Mouse (Mus musculus) heart, embryonic 13.5 days (tissue): ENCODE results near the gene Rcn2. TPM values are rescaled to one million over a fixed set of nuclear protein-coding genes. Genes with fewer than 3 reads are reported as not detected.
A peak's percentile ranks its signal among the peaks of the same experiment; 100 is the strongest.

Source experiments
- ATAC-seq: fragments of 200-750 bp; cut with Nextera tagmentation; 2 replicates; pipeline ENCODE4 v1.8.0; 2017; ENCODE audit warnings: moderate TSS enrichment; ENCODE audit not compliant: insufficient number of reproducible peaks, low FRiP score, low TSS enrichment; ENCODE audit errors: extremely low read depth
- H3K27ac ChIP-seq: fragments of 300-500 bp; sonication (generic); replicated peaks from 2 replicates; pipeline ENCODE4 v1.5.1; 2015; ENCODE audit warnings: moderate library complexity, mild to moderate bottlenecking, inconsistent platforms
- H3K27me3 ChIP-seq: fragments of 300-500 bp; sonication (generic); replicated peaks from 2 replicates; pipeline ENCODE4 v1.6.1; 2015; ENCODE audit warnings: mild to moderate bottlenecking, inconsistent platforms
- H3K36me3 ChIP-seq: fragments of 300-500 bp; sonication (generic); 2 replicates; pipeline ENCODE4 v1.6.1; 2015; ENCODE audit warnings: mild to moderate bottlenecking, inconsistent platforms
- H3K4me1 ChIP-seq: fragments of 300-500 bp; sonication (generic); 2 replicates; pipeline ENCODE4 v1.6.1; 2015; ENCODE audit warnings: inconsistent platforms
- H3K4me2 ChIP-seq: fragments of 300-500 bp; sonication (generic); 2 replicates; pipeline ENCODE4 v1.6.1; 2015; ENCODE audit warnings: inconsistent platforms, mild to moderate bottlenecking, moderate library complexity
- H3K4me3 ChIP-seq: fragments of 300-500 bp; sonication (generic); 2 replicates; pipeline ENCODE4 v1.5.1; 2015; ENCODE audit warnings: moderate library complexity, mild to moderate bottlenecking, inconsistent platforms
- H3K9ac ChIP-seq: fragments of 300-500 bp; sonication (generic); 2 replicates; pipeline ENCODE4 v1.6.1; 2015; ENCODE audit warnings: inconsistent platforms, mild to moderate bottlenecking, moderate library complexity
- H3K9me3 ChIP-seq: fragments of 300-500 bp; sonication (generic); 2 replicates; pipeline ENCODE4 v1.6.1; 2016; ENCODE audit warnings: inconsistent platforms
- WGBS: fragments of 180-500 bp; shearing (Covaris S2); methylation state at CpG from one replicate; pipeline ENCODE4 v1.1.7; 2015; ENCODE audit warnings: mixed read lengths; 5-methylcytosine and 5-hydroxymethylcytosine counted together
- polyA plus RNA-seq: library from polyadenylated mRNA; unstranded; fragments of >200 nt; fragmentation: Nextera tagmentation; extraction: Ambion mirVana; gene quantifications from 2 replicates; pipeline ENCODE4 v1.2.1, GENCODE M21; 2015

Rcn2 gene
- polyA plus RNA-seq, 1 experiment from 2014 or later, result 140 TPM

- Histone ChIP-seq H3K9ac (no peak overlapping the region), H3K27ac (no peak overlapping the region), H3K4me1 (peaks cover 7% of the 10 kb centered on the region), H3K4me3 (no peak overlapping the region), H3K4me2 (no peak overlapping the region), H3K27me3 (no peaks in the 10 kb centered on the region), H3K9me3 (0 out of 2 replicates have a peak, but pooled peaks cover 4% of the 10 kb centered on the region), H3K36me3 (peaks cover 52% of the 10 kb centered on the region)
- ATAC-seq, result no peak
- 75% methylated on average over 1 of the region's 1 CpGs for WGBS
These were observed 27.0 kb downstream of the Rcn2 start for GRCm38 (mm10) chr9:56068630-56069029.

DNA sequence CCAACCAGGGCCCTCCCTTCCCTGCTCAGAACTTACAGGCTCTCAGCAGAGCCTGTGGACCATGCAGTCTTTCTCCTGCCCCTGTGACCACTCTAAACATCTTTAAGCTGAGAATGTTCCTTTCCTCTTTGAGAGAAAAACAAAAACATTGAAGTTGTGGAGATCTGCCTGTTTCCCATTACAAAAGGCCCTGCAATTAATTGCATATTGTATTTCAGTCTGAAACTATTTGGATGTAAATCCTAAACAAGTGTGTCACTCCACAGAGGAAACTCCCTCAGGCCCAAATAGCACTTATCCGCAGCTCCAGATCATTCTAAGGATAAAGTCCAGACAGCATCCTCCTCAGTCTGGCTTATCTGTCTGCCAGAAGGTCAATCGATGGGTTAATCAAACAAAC is 31.2 kb downstream of the Rcn2 start:
- peaks cover 19% of the 10 kb centered on the region for H3K4me1 ChIP-seq
- no peaks in the 10 kb centered on the region for H3K27me3 ChIP-seq
- ATAC-seq, result no peak
- peaks cover 24% of the 10 kb centered on the region for H3K36me3 ChIP-seq
- WGBS, result 35% methylated on average over 2 of the region's 2 CpGs
- H3K9me3 ChIP-seq, result 0 out of 2 replicates have a peak, but pooled peaks cover 4% of the 10 kb centered on the region
- no peak overlapping the region for H3K9ac ChIP-seq
- no peak overlapping the region for H3K4me3 ChIP-seq
- no peak overlapping the region for H3K4me2 ChIP-seq
- H3K27ac ChIP-seq, result no peak overlapping the region

DNA sequence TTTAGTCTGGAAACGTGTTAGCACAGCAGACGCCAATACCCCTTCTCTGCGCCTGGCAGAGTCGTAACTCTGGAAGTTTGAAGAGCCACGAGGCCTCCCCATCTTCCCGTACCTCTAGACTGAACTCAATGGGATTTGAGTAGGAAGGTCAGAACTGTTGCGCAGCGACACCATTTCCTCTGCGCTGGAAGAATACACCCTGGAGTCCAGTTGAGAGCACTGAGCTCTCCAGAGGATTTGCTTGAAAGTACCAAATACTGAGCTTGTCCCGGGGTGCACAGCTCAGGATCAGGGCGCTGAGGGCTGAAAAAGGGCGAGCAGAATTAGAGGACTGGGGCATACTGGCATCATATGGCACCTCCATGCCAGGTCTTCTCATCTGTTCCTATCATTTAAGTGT is 33.2 kb downstream of the Rcn2 start:
- H3K27me3 ChIP-seq, result no peaks in the 10 kb centered on the region
- peaks cover 19% of the 10 kb centered on the region for H3K4me1 ChIP-seq
- H3K36me3 ChIP-seq, result peaks cover 22% of the 10 kb centered on the region
- H3K4me3 ChIP-seq, result no peak overlapping the region
- H3K9me3 ChIP-seq, result no peaks in the 10 kb centered on the region
- 77% methylated on average over 12 of the region's 12 CpGs for WGBS
- no peak for ATAC-seq
- peak overlapping the region; percentile 32; the same call in 1 of the 2 replicates for H3K27ac ChIP-seq
- H3K9ac ChIP-seq, result peak overlapping the region; percentile 10; the same call in 1 of the 2 replicates
- H3K4me2 ChIP-seq, result no peak overlapping the region

- H3K4me2 ChIP-seq, result 0 out of 2 replicates have a peak overlapping the region, but pooled peaks have one; percentile 8
- peaks cover 20% of the 10 kb centered on the region for H3K36me3 ChIP-seq
- ATAC-seq, result no peak; the same call in 1 of the 2 replicates
- H3K4me3 ChIP-seq, result no peak overlapping the region
- H3K27me3 ChIP-seq, result no peaks in the 10 kb centered on the region
- peaks cover 19% of the 10 kb centered on the region for H3K4me1 ChIP-seq
- H3K9ac ChIP-seq, result peak overlapping the region; percentile 67
- 5% methylated on average over 4 of the region's 4 CpGs for WGBS
- peak overlapping the region; percentile 83 for H3K27ac ChIP-seq
- no peaks in the 10 kb centered on the region for H3K9me3 ChIP-seq
These were observed 33.6 kb downstream of the Rcn2 start for GRCm38 (mm10) chr9:56075264-56075663.

GRCm38 (mm10) chr9:56075901-56076620 is 34.4 kb downstream of the Rcn2 start:
- H3K4me3 ChIP-seq, result no peak overlapping the region
- 0 out of 2 replicates have a peak overlapping the region, but pooled peaks have one; percentile 8 for H3K4me2 ChIP-seq
- H3K4me1 ChIP-seq, result peaks cover 19% of the 10 kb centered on the region
- H3K9ac ChIP-seq, result peak overlapping the region; percentile 67
- H3K36me3 ChIP-seq, result peaks cover 16% of the 10 kb centered on the region
- WGBS, result 39% methylated on average over 7 of the region's 7 CpGs
- H3K27ac ChIP-seq, result peak overlapping the region; percentile 83
- no peaks in the 10 kb centered on the region for H3K27me3 ChIP-seq
- no peaks in the 10 kb centered on the region for H3K9me3 ChIP-seq
- no peak for ATAC-seq

DNA sequence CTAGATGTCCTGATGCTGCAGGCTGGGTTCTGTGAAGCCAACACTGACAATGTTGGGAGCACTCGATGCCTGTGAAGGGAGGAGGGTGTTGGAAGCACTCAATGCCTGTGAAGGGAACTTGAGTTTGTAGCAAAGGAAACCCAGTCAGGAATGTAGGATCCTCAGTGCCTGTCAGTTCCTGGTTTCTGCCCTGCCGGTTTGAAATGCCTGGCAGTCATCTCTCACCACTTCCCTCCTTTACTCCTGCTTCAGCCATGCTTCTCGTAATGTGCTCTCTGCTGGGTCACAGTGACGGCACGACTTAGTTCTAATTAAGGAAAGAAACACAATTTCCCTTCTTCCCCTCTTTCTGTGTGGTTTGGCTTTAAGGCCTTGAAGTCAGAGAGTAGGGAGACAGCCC is 37.9 kb downstream of the Rcn2 start:
- H3K4me3 ChIP-seq, result no peak overlapping the region
- peaks cover 19% of the 10 kb centered on the region for H3K4me1 ChIP-seq
- WGBS, result 34% methylated on average over 5 of the region's 5 CpGs
- H3K27me3 ChIP-seq, result no peaks in the 10 kb centered on the region
- no peaks in the 10 kb centered on the region for H3K9me3 ChIP-seq
- no peak overlapping the region for H3K27ac ChIP-seq
- no peak overlapping the region for H3K4me2 ChIP-seq
- H3K36me3 ChIP-seq, result peaks cover 9% of the 10 kb centered on the region
- no peak for ATAC-seq
- no peak overlapping the region for H3K9ac ChIP-seq

- H3K4me1 ChIP-seq, result peaks cover 27% of the 10 kb centered on the region
- H3K4me3 ChIP-seq, result no peak overlapping the region
- no peaks in the 10 kb centered on the region for H3K9me3 ChIP-seq
- H3K36me3 ChIP-seq, result no peaks in the 10 kb centered on the region
- ATAC-seq, result no peak
- no peak overlapping the region for H3K4me2 ChIP-seq
- no peak overlapping the region for H3K9ac ChIP-seq
- no peaks in the 10 kb centered on the region for H3K27me3 ChIP-seq
- no peak overlapping the region for H3K27ac ChIP-seq
- WGBS, result 82% methylated on average over 5 of the region's 5 CpGs
These were observed 44.9 kb downstream of the Rcn2 start for GRCm38 (mm10) chr9:56086524-56086923.

GRCm38 (mm10) chr9:56089778-56090520 is 48.3 kb downstream of the Rcn2 start, which contains the start of gene Pstpip1:
Pstpip1 (plus strand) TSS chr9:56089962.
- Histone ChIP-seq H3K27me3 (no peaks in the 10 kb centered on the region), H3K36me3 (no peaks in the 10 kb centered on the region), H3K9ac (peak within 1 kb of the TSS; percentile 61), H3K4me3 (peak within 1 kb of the TSS; percentile 23), H3K9me3 (no peaks in the 10 kb centered on the region), H3K4me1 (peaks cover 26% of the 10 kb centered on the region), H3K27ac (peak within 1 kb of the TSS; percentile 72), H3K4me2 (peak within 1 kb of the TSS; percentile 60)
- WGBS, result 20% methylated on average over 22 of the region's 22 CpGs
- ATAC-seq, result peak; percentile 33; the same call in 1 of the 2 replicates

- no peak for ATAC-seq
- peak overlapping the region; percentile 60 for H3K4me2 ChIP-seq
- peaks cover 23% of the 10 kb centered on the region for H3K4me1 ChIP-seq
- H3K4me3 ChIP-seq, result peak overlapping the region; percentile 23; the same call in 1 of the 2 replicates
- H3K36me3 ChIP-seq, result no peaks in the 10 kb centered on the region
- peak overlapping the region; percentile 61 for H3K9ac ChIP-seq
- WGBS, result 68% methylated on average over 5 of the region's 5 CpGs
- peak overlapping the region; percentile 72 for H3K27ac ChIP-seq
- H3K27me3 ChIP-seq, result no peaks in the 10 kb centered on the region
- H3K9me3 ChIP-seq, result no peaks in the 10 kb centered on the region
These were observed 49.0 kb downstream of the Rcn2 start for GRCm38 (mm10) chr9:56090546-56091225.

DNA sequence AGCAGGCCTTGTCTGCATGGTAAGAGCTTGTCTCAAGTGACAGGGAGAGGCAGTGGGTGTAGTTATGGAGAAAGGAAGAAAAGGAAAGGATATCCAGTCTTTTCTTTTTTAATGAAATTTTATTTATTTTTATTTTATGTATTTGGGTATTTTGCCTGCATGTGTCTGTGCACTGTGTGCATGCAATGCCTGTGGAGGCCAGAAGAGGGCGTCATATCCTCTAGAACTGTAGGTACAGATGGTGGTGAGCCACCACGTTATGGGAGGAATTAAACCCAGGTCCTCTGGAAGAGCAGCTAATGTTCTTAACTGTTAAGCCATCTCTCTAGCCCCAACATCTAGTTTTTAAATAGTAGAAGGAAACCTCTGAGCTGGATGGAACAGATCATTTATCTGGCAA is 50.5 kb downstream of the Rcn2 start:
- no peak overlapping the region for H3K4me3 ChIP-seq
- H3K9ac ChIP-seq, result no peak overlapping the region
- ATAC-seq, result no peak
- H3K36me3 ChIP-seq, result no peaks in the 10 kb centered on the region
- H3K4me2 ChIP-seq, result no peak overlapping the region
- whole genome bisulfite sequencing, result 42% methylated on average over 2 of the region's 2 CpGs
- peaks cover 23% of the 10 kb centered on the region for H3K4me1 ChIP-seq
- H3K27me3 ChIP-seq, result no peaks in the 10 kb centered on the region
- no peak overlapping the region for H3K27ac ChIP-seq
- no peaks in the 10 kb centered on the region for H3K9me3 ChIP-seq
